Mouse (Mus musculus): ENCODE results near the gene Oca2.

GRCm38 (mm10) chr7:56314358-56314757, 74.8 kb downstream of the Oca2 start:
- TF ChIP-seq MAX (IDR thresholded peaks at IDR 0.05; ENCODE audit: low read length) (no peak), HCFC1 (IDR thresholded peaks at IDR 0.05; ENCODE audit: low read depth, low read length) (no peak), POLR2A (IDR thresholded peaks at IDR 0.05; ENCODE audit: low read depth, low read length) (no peak), CTCF (conservative IDR thresholded peaks at IDR 0.05 in 1 of 2, IDR thresholded peaks at IDR 0.05 in 1 of 2; ENCODE audit: low read depth in 2 of 2, low read length in 2 of 2) (no peak), JUN (IDR thresholded peaks at IDR 0.05; ENCODE audit: insufficient read depth, low read depth, low read length) (no peak), UBTF (IDR thresholded peaks at IDR 0.05; ENCODE audit: low read depth, low read length) (no peak), IRF4 (IDR thresholded peaks at IDR 0.05; ENCODE audit: low read depth, low read length) (no peak), USF1 (IDR thresholded peaks at IDR 0.05; ENCODE audit: low read depth, low read length) (no peak), SIN3A (IDR thresholded peaks at IDR 0.05; ENCODE audit: low read length) (no peak)

Measured in CH12.LX (cell line).